Comparison of ENCODE assay signal across 8 mouse cellular contexts in the genomic region with DNA sequence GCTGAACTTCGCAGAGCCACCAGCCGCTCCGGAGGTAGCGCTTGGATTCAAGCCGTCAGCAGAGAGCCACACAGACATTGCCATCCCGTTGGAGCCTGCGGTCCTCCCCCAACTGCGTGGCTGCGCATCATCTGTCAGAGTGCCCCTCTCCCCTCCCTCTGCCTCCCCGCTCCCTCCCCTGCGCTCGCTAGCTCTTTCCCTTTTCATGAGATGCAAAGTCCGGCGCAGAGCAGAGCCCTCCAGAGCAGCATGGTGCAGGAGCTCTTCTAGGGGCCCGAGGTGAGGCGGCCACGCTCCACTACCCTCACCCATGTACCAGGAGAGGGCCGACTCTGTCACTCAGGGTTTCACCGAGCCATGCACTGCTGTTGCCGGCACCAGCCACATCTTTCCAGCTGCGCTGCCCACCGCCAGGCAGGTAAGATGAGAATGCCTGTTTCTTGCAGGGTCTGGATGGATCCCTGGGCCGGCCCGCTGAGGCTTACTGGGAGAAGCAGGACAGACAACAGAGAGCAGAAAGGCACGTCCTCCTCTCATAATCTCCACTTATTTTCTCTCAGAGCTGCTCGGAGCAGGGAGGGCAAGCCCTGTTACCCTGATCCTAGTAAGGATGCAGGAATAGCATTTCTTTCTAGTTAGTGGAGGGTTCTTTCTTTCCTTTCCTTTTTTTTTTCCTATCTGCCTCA. TPM values are rescaled to one million over a fixed set of nuclear protein-coding genes. Genes with fewer than 3 reads are reported as not detected.
A peak's percentile ranks its signal among the peaks of the same experiment; 100 is the strongest.
DNase-seq lines count a peak whose midpoint lies in the region; ATAC-seq lines count a peak whose summit lies in the region.

Rgs8 (plus strand) TSS at position 88 of the 686 bp plus-strand sequence.

- H3K4me2 ChIP-seq in hindbrain, embryonic 16.5 days (ENCODE audit: low read length): peak within 1 kb of the TSS; percentile 67
- H3K4me2 ChIP-seq in liver, embryonic 12.5 days: peak within 1 kb of the TSS; percentile 53
- H3K4me2 ChIP-seq in stomach, embryonic 14.5 days (replicated peaks; ENCODE audit: low read depth, low read length): peak within 1 kb of the TSS; percentile 50

- peaks cover 59% of the 10 kb centered on the region for H3K27me3 ChIP-seq in megakaryocyte, embryonic 14.5 days (replicated peaks)
- no peaks in the 10 kb centered on the region for H3K27me3 ChIP-seq in hindbrain, embryonic 16.5 days (replicated peaks; ENCODE audit: control insufficient read depth, insufficient read depth, low read length)
- H3K27me3 ChIP-seq in liver, embryonic 12.5 days (replicated peaks): peaks cover 43% of the 10 kb centered on the region
- no peaks in the 10 kb centered on the region for H3K27me3 ChIP-seq in stomach, embryonic 14.5 days (ENCODE audit: control insufficient read depth, insufficient read depth, low read length)

- H3K4me3 ChIP-seq in megakaryocyte, embryonic 14.5 days (replicated peaks): peak within 1 kb of the TSS; percentile 82
- H3K4me3 ChIP-seq in hindbrain, embryonic 16.5 days (ENCODE audit: low read length): peak within 1 kb of the TSS; percentile 48
- H3K4me3 ChIP-seq in liver, embryonic 12.5 days: peak within 1 kb of the TSS; percentile 13; the same call in 1 of the 2 replicates
- H3K4me3 ChIP-seq in stomach, embryonic 14.5 days (ENCODE audit: low read depth, low read length): peak within 1 kb of the TSS; percentile 25

- no peak for ATAC-seq in megakaryocyte, adult 5-6 weeks (ENCODE audit: poor library complexity, severe bottlenecking)
- ATAC-seq in hindbrain, embryonic 16.5 days: peak; percentile 85
- 0 out of 2 replicates have a peak, but pooled peaks have one; percentile 27 for ATAC-seq in liver, embryonic 12.5 days
- peak; percentile 46; the same call in 1 of the 2 replicates for ATAC-seq in stomach, embryonic 14.5 days (ENCODE audit: insufficient number of reproducible peaks, insufficient read depth, low FRiP score, low read depth)

- H3K27ac ChIP-seq in hindbrain, embryonic 16.5 days (ENCODE audit: low read depth, low read length): peak within 1 kb of the TSS; percentile 76
- H3K27ac ChIP-seq in liver, embryonic 12.5 days: no peak within 1 kb of the TSS
- H3K27ac ChIP-seq in stomach, embryonic 14.5 days (ENCODE audit: low read length): no peak within 1 kb of the TSS

- H3K9ac ChIP-seq in hindbrain, embryonic 16.5 days (ENCODE audit: low read depth, low read length): peak within 1 kb of the TSS; percentile 68
- no peak within 1 kb of the TSS for H3K9ac ChIP-seq in liver, embryonic 12.5 days
- H3K9ac ChIP-seq in stomach, embryonic 14.5 days (replicated peaks; ENCODE audit: low read depth, low read length): no peak within 1 kb of the TSS

- peak; percentile 8 for DNase-seq in adrenal gland, postnatal 10 days
- no peak for DNase-seq in adrenal gland, postnatal 25 days
- DNase-seq in c-Kit-positive CD71-positive TER-119-positive erythroid progenitor cells, embryonic 14.5 days (ENCODE audit: low spot score): no peak

- H3K4me1 ChIP-seq in megakaryocyte, embryonic 14.5 days: peaks cover 44% of the 10 kb centered on the region
- H3K4me1 ChIP-seq in hindbrain, embryonic 16.5 days (ENCODE audit: control insufficient read depth, insufficient read depth, low read depth, low read length): peaks cover 15% of the 10 kb centered on the region
- H3K4me1 ChIP-seq in liver, embryonic 12.5 days: 0 out of 2 replicates have a peak, but pooled peaks cover 4% of the 10 kb centered on the region
- 0 out of 2 replicates have a peak, but pooled peaks cover 4% of the 10 kb centered on the region for H3K4me1 ChIP-seq in stomach, embryonic 14.5 days (ENCODE audit: control insufficient read depth, insufficient read depth, low read length)

- H3K36me3 ChIP-seq in megakaryocyte, embryonic 14.5 days (replicated peaks; ENCODE audit: low read length): no peaks in the 10 kb centered on the region
- no peaks in the 10 kb centered on the region for H3K36me3 ChIP-seq in hindbrain, embryonic 16.5 days (ENCODE audit: control insufficient read depth, insufficient read depth, low read length)
- no peaks in the 10 kb centered on the region for H3K36me3 ChIP-seq in liver, embryonic 12.5 days
- no peaks in the 10 kb centered on the region for H3K36me3 ChIP-seq in stomach, embryonic 14.5 days (ENCODE audit: control insufficient read depth, insufficient read depth, low read length)

- peaks cover 10% of the 10 kb centered on the region; the same call in 1 of the 2 replicates for H3K9me3 ChIP-seq in megakaryocyte, embryonic 14.5 days
- no peaks in the 10 kb centered on the region for H3K9me3 ChIP-seq in hindbrain, embryonic 16.5 days (ENCODE audit: control insufficient read depth, low read length)
- no peaks in the 10 kb centered on the region for H3K9me3 ChIP-seq in liver, embryonic 12.5 days (replicated peaks)
- no peaks in the 10 kb centered on the region for H3K9me3 ChIP-seq in stomach, embryonic 14.5 days (ENCODE audit: control insufficient read depth, low read depth, low read length)

- WGBS in hindbrain, embryonic 16.5 days: under 1% methylated on average over 26 of the region's 26 CpGs
- 2% methylated on average over 26 of the region's 26 CpGs for WGBS in liver, embryonic 12.5 days (ENCODE audit: insufficient replicate concordance)
- 1% methylated on average over 26 of the region's 26 CpGs for WGBS in stomach, embryonic 14.5 days

RNA-seq across cellular contexts. Expression of gene Rgs8, which starts in this region (rescaled TPM):
- total RNA-seq in adrenal gland, postnatal 10 days (2021): under 1 TPM; 0.57 to 0.61 TPM
- total RNA-seq in adrenal gland, postnatal 25 days (2021): not detected in 2 replicates
- polyA plus RNA-seq in megakaryocyte, embryonic 14.5 days (2012; ENCODE audit: insufficient read depth, low replicate concordance): 0.04 TPM in 1 of 2 replicates, not detected in the other
- not detected in 2 replicates for total RNA-seq in megakaryocyte, adult 5-6 weeks (2015)
- total RNA-seq in megakaryocyte, adult 5-6 weeks (2017): 0.33 TPM in 1 of 2 replicates, not detected in the other
- polyA plus RNA-seq in hindbrain, embryonic 16.5 days (2015; fragmentation: Nextera tagmentation; extraction: Ambion mirVana): 18.8 and 22.9 TPM in 2 replicates
- 0.10 and 0.22 TPM in 2 replicates for polyA plus RNA-seq in liver, embryonic 12.5 days (2016; fragmentation: Nextera tagmentation; extraction: Ambion mirVana)
- polyA plus RNA-seq in stomach, embryonic 14.5 days (2014; fragmentation: Nextera tagmentation; extraction: Ambion mirVana): 0.35 and 0.41 TPM in 2 replicates

Comparison
In these comparisons a context has a peak if more than half of its experiments do, and no peak if none do; other contexts are left out.
1. RNA of gene Rgs8 (polyA plus RNA-seq): 18.8 to 22.9 TPM in hindbrain, embryonic 16.5 days; 0.35 to 0.41 TPM in stomach, embryonic 14.5 days, 0.10 to 0.22 TPM in liver, embryonic 12.5 days and 0.04 TPM in megakaryocyte, embryonic 14.5 days; every median in the first group is over 10 times any median in the second.
2. Peak in DNase-seq in adrenal gland, postnatal 10 days; RNA of the gene not detected or under 1 TPM.
3. Peak in ATAC-seq, H3K4me3 ChIP-seq and H3K4me2 ChIP-seq in liver, embryonic 12.5 days; RNA of the gene not detected or under 1 TPM.
4. Peak in ATAC-seq, H3K4me3 ChIP-seq and H3K4me2 ChIP-seq in stomach, embryonic 14.5 days; RNA of the gene not detected or under 1 TPM.
5. H3K4me3 ChIP-seq: peak in every context shown above with its lines; median percentile 82 in megakaryocyte, embryonic 14.5 days; 48 in hindbrain, embryonic 16.5 days; 25 in stomach, embryonic 14.5 days; 13 in liver, embryonic 12.5 days.
6. Peak in every context shown above with its lines, with median percentiles within 50 percentile points of each other: H3K4me2 ChIP-seq.